Mouse (Mus musculus) large intestine, adult 2 months (tissue): ENCODE measurements at regions not wholly inside any gene's neighbourhood (a gene's known extent, or its start where the extent isn't known, plus 50 kb on each side); places are given as distances from the start of the nearest gene placed in this dataset.

Experiments used
- DNase-seq: peaks from one replicate; pipeline ENCODE4 v3.0.0-alpha.2; 2012; ENCODE audit warnings: low read depth, low spot score
- WGBS: fragments of 180-500 bp; shearing (Covaris S2); methylation state at CpG from one replicate; pipeline ENCODE4 v1.1.7; 2018; 5-methylcytosine and 5-hydroxymethylcytosine counted together

DNA sequence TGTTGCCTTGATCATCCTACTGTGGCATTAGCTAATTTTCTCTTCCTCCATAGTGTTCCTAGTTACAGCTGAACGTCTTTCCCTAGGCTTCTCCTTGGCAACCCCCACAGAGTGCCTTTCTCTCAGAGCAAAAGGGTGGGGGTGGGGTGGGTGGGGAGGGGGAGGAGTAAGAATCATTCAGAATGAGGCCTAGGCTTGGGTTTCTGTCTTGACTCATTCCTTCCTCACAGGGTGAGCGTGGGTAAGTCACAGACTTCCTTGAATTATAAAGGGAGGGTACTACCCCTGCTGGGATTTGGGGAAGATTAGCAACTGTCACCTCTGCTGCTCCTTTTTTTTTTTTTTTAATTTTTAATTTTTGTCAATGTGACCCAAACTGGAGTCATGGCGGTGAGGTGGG lies 114.5 kb downstream of the Dhx35 start:
- WGBS: 67% methylated on average over 3 of the region's 3 CpGs
- DNase-seq: no peak

- no peak for DNase-seq
- 62% methylated on average over 8 of the region's 8 CpGs for WGBS
These were observed 115.7 kb downstream of the Dhx35 start for GRCm38 (mm10) chr2:158910325-158910724.

DNA sequence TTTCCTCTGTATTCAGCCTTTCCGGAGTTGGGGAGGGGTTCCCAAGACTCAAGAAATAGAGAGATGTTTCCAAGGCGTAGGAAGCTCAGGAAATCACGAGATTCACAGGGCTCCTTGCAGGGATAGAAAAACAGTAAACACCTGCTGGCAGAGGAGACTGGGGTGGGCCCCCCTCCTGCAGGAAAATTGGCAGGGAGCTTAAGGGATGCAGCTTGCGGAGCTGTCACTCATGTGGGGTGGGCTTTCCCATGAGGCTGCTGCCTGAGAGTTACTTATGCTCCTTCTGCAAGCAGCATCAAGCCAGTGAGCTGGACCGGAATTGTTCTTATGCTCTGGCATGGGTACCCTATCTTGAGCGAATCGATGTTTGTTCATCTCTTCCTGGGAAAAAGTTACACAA lies 116.6 kb downstream of the Dhx35 start:
- WGBS: 58% methylated on average over 7 of the region's 7 CpGs
- no peak for DNase-seq

- DNase-seq: no peak
- 34% methylated on average over 9 of the region's 9 CpGs for WGBS
These were observed 118.1 kb downstream of the Dhx35 start for GRCm38 (mm10) chr2:158912631-158913258.

DNA sequence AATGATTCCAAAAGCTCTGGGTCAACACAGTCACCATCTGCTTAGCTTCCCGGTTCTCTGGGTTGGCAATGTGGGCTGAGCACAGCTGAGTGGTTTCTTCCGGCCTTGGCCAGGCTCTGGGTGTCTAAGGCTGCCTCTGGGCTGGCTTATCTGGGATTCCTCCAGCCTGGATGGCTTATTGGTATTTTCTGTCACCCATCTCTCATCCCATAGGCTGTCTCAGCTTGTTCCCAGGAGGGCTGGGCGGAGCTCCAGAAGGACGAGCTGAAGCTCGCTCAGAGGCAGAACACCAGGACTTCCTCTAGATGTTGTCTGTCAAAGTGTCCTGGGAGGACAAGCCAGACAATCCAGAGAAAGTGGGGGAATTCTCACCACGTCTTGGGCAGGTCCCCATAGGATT lies 122.8 kb downstream of the Dhx35 start:
- DNase-seq: no peak
- 40% methylated on average over 6 of the region's 6 CpGs for WGBS

- WGBS: 75% methylated on average over 5 of the region's 5 CpGs
These were observed 123.7 kb downstream of the Dhx35 start for GRCm38 (mm10) chr2:158918312-158918711.

GRCm38 (mm10) chr2:158921342-158922255 lies 127.0 kb downstream of the Dhx35 start:
- DNase-seq: no peak
- WGBS: 71% methylated on average over 12 of the region's 12 CpGs

More at GRCm38 (mm10) chr2:158918312-158918711, 123.7 kb downstream of the Dhx35 start:
- DNase-seq: no peak

- WGBS: 35% methylated on average over 5 of the region's 5 CpGs
- no peak for DNase-seq
These were observed 128.2 kb downstream of the Dhx35 start for GRCm38 (mm10) chr2:158922766-158923165.

- no peak for DNase-seq
- WGBS: 79% methylated on average over 9 of the region's 9 CpGs
These were observed 134.9 kb downstream of the Dhx35 start for GRCm38 (mm10) chr2:158929507-158929906.

- 78% methylated on average over 2 of the region's 2 CpGs for WGBS
- DNase-seq: no peak
These were observed 143.4 kb downstream of the Dhx35 start for GRCm38 (mm10) chr2:158937948-158938565.

GRCm38 (mm10) chr2:158949418-158949817 lies 154.8 kb downstream of the Dhx35 start:
- WGBS: 59% methylated on average over 6 of the region's 6 CpGs
- no peak for DNase-seq

- no peak for DNase-seq
- 35% methylated on average over 3 of the region's 3 CpGs for WGBS
These were observed 156.5 kb downstream of the Dhx35 start for GRCm38 (mm10) chr2:158951061-158951460.

DNA sequence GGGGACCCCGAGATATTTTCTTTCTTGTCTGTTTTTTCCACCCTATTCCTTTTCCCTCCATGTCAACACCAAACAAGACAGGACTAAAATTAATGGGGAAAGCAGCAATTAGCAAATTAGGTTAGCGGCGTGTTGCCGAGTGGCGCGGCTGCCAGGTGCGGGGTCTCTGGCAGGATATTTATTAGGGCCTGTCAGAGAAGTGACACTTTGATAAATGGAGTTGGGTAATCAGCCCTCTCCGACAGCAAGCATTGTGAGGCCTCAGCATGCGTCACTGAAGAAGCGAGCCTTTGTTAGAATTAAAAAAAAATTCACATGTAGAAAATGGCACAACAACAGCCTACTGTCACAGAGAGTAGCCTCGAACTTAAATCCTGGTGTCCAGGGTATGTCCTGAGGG lies 162.3 kb downstream of the Dhx35 start:
- 34% methylated on average over 11 of the region's 11 CpGs for WGBS
- DNase-seq: no peak

DNA sequence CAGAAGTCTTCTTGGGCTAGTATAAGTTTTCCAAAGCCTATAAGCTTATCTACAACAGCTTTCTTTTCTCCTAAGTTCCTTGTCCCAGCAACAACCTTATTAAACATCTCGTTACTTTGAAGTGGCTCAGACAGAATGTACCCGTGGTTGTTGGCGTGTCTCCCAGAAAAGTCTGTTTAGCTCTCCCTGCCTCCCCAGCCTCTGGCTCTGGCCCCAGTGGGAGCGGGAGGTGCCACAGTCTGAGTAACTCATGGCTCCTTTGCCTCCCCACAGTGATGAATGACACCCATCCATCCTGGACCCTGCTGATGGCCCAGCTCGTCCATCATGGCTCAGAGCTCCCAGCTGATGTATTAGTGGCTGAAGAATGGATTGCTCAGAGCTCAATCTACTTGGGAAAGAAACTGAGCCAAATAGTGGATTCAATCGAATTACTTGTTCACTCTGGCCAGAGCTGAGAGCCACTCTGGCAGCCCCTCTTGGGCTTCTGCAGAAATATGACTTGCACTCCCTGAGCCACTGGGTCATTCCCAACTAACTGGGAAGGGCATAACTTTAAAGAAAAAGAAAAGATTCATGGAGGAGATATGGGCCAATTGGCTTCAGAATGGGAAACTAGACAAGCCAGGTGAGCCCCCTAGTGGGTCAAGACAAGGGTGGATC lies 170.5 kb downstream of the Dhx35 start:
- WGBS: 43% methylated on average over 6 of the region's 6 CpGs
- no peak for DNase-seq

DNA sequence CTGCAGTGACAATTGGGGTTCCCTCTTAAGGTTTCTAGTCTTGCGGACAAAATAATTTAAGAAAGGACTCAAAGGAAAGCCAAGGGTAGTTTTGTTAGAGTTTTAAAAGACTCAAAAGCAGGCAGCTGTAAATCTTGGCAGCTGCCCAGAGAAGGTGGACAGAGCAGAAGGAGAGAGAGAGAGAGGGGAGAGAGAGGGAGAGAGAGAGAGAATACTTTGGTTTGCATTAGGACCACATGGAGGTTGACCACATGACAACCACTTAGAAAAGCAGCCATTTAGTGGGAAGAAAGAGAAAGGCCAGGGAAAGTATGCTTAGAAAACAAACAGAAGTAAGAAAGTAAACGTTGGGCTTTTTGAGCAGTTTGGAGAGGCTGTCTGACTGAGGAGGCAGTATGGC lies 177.6 kb downstream of the Dhx35 start:
- no peak for DNase-seq
- WGBS: 29% methylated on average over 2 of the region's 2 CpGs

DNA sequence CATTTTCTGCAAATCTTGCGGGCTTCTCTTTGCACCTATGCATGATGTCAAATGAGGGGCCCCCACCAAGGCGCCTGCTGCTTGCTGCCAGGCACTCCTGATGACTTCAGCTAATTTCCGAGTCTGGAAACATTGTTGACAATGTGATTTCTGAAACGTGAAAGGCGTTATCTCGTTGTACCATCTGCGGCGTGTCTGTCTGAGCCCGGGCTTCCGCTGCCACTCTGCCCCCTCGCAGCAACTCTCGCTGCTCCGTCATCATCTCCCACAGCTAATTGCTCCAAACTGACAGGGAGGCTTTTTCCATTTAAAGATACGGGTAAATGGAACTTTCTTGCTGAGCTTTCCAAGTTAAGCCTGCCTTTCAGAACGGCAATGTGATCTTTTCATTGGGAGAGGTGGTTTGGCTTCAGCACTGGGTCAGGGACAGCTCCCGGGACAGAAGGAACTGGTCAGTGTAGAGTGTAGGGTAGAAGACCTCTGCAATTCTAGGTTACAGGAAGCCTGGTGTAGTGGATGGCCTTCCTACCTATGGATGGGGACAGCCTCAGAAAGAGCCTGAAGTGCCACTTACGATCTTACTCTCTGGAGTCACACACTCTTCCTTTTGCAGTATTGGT lies 191.0 kb downstream of the Dhx35 start:
- DNase-seq: no peak
- WGBS: 75% methylated on average over 17 of the region's 17 CpGs

DNA sequence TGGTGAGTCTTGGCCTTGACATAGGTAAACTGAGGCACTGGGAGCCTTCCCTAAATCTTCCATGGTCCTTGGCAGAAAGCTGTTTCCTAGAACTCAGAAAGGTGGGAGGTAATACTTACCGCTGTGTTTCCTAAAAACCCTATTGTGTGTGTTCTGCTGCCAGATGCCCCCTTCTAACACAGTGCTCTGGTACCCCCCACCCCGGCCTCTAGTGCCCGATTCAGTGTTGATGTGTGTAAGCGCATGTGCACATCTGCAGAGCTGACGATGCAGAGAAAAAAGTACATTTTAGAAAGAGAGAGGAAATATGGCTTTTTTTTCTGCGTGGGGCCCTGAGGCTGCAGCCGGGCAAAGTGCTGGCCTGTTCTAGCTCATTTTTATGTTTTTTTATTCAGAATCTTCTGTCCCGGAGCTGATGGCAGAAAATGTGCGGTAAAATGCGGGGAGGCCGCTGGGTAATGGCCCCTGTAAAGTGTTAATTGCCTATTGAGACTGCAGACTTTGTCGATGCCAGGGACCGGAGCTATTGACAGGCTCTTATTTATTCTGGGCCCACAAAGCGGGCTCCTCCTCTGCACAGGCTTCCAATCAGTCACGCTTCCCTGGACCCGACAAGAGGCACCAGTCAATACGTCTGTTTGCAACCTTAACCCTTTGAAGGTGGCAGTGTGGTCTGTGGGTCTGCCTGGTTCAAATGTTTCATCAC lies 208.0 kb downstream of the Dhx35 start:
- DNase-seq: no peak
- WGBS: 25% methylated on average over 17 of the region's 17 CpGs

- no peak for DNase-seq
- WGBS: 44% methylated on average over 4 of the region's 4 CpGs
These were observed 208.5 kb downstream of the Dhx35 start for GRCm38 (mm10) chr2:159003187-159003497.

DNA sequence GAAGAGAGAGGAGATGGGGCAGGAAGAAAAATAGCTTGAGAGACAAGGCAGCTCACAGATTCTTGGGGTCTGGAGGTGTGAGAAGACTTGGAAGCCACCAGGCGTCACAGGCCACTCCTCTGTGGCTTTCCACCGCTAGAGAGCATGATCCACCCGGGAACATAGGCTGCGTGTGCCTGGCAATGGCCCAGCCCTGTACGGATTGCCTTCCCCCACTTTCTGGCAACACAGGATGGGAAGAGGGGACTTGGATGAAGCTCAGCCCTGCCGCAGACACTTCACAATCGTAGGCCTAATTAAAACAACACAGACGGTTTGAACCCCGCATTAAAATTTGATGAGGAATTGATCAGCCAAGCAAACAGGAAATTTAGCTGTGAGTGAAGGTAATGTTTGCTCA lies 209.8 kb downstream of the Dhx35 start:
- WGBS: 60% methylated on average over 9 of the region's 9 CpGs
- DNase-seq: no peak
